Mouse (Mus musculus) spleen, adult 2 months (tissue): ENCODE results near the gene Prkg1. TPM values are rescaled to one million over a fixed set of nuclear protein-coding genes. Genes with fewer than 3 reads are reported as not detected.

ENCODE experiments used
- DNase-seq, 2 experiments: peaks; one replicate each; pipeline versions ENCODE4 v3.0.0 to v3.0.0-alpha.2; 2012 to 2021; ENCODE audit warnings: low spot score in 2 of 2, low read depth in 1 of 2
- H3K27ac ChIP-seq: fragments of 200-500 bp; 2 replicates; pipeline ENCODE4 v1.5.1; 2012; ENCODE audit warnings: low read length, inconsistent platforms; ENCODE audit not compliant: insufficient read depth
- H3K27me3 ChIP-seq: fragments of 200-500 bp; 2 replicates; pipeline ENCODE4 v1.6.1; 2012; ENCODE audit warnings: mild to moderate bottlenecking, moderate library complexity, low read length, inconsistent platforms; ENCODE audit not compliant: control insufficient read depth, insufficient read depth
- H3K36me3 ChIP-seq: fragments of 200-500 bp; 2 replicates; pipeline ENCODE4 v1.6.1; 2012; ENCODE audit warnings: mild to moderate bottlenecking, low read length, inconsistent platforms; ENCODE audit not compliant: control insufficient read depth, insufficient read depth
- H3K4me1 ChIP-seq: fragments of 200-500 bp; 2 replicates; pipeline ENCODE4 v1.6.1; 2011; ENCODE audit warnings: inconsistent platforms; ENCODE audit not compliant: control insufficient read depth, insufficient read depth, insufficient read length
- H3K4me3 ChIP-seq: fragments of 200-500 bp; 2 replicates; pipeline ENCODE4 v1.5.1; 2011; ENCODE audit warnings: mild to moderate bottlenecking, inconsistent platforms; ENCODE audit not compliant: insufficient read depth, insufficient read length; ENCODE audit errors: extremely low read depth
- CTCF ChIP-seq: fragments of 200-500 bp; IDR thresholded peaks from 2 replicates; pipeline ENCODE4 v1.5.1; 2011; ENCODE audit warnings: mild to moderate bottlenecking, inconsistent platforms; ENCODE audit not compliant: insufficient read depth, insufficient read length, insufficient replicate concordance; ENCODE audit errors: extremely low read depth
- POLR2A ChIP-seq: fragments of 200-500 bp; IDR thresholded peaks from 2 replicates; pipeline ENCODE4 v1.6.1; 2011; ENCODE audit warnings: low read depth, low read length, inconsistent platforms
- WGBS: fragments of 180-500 bp; shearing (Covaris S2); methylation state at CpG from one replicate; pipeline ENCODE4 v1.1.7; 2018; 5-methylcytosine and 5-hydroxymethylcytosine counted together
- polyA plus RNA-seq: library from polyadenylated mRNA; depleted of rRNA; stranded (reverse); fragments of >200 nt; gene quantifications from 2 replicates; pipeline ENCODE4 v1.2.3, GENCODE M21; 2012

Gene Prkg1
- polyA plus RNA-seq, 1 experiment: 0.33 TPM

DNA sequence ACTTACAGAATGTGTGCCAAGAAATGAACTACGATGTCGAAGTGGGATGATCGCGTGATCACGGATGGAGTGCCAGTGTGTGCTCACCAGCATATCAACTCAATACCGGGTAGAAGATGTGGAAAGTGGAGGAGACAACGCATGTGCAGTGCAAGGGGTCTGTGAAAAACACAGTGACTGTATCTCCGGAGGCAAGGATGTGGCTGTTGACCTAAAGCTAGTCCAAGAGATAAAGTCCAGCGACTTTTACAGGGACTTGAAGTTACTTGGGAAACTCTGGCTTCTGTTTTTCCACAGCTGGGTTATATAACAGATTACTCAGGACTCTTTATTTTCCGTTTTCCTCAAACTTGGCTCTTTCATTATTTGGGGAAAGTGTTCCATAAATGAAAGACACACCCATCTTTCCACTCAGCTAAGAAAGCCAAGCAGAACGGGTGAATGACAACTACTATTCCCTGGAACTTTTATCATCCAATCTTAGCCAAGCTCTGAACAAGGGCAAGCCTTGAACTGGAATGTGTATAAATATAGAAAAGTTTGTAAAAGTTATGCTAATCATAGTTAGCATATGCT is 699.5 kb downstream of the Prkg1 start:
- Histone ChIP-seq H3K36me3 (no peaks in the 10 kb centered on the region), H3K27ac (no peak overlapping the region), H3K4me3 (no peak overlapping the region), H3K4me1 (no peaks in the 10 kb centered on the region), H3K27me3 (no peaks in the 10 kb centered on the region)
- no peak for DNase-seq
- TF ChIP-seq CTCF: no peak
- TF ChIP-seq POLR2A: no peak
- 88% methylated on average over 11 of the region's 11 CpGs for WGBS

DNA sequence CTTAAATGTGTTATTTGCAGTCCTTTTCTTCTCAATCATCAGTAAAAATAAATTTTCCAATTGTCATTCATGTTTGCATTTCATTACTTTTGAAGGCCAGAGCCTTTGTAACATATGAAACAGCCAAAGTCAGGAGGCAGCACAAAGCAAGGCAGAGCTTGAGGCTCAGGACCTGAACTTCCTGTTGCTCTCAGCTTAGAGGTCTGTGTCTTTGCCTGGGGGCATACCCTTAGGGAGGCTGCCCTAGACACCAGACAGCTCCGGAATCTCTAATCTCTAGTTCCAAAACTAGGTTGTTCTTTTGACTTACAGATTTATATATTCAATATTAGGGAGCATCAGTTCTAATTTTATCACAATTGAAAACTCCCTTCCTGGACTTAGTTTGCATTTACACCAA is 700.1 kb downstream of the Prkg1 start:
- Histone ChIP-seq H3K27ac (no peak overlapping the region), H3K36me3 (no peaks in the 10 kb centered on the region), H3K4me3 (no peak overlapping the region), H3K27me3 (no peaks in the 10 kb centered on the region), H3K4me1 (no peaks in the 10 kb centered on the region)
- DNase-seq: no peak
- TF ChIP-seq POLR2A (no peak), CTCF (no peak)
- 74% methylated on average over 1 of the region's 1 CpGs for WGBS

DNA sequence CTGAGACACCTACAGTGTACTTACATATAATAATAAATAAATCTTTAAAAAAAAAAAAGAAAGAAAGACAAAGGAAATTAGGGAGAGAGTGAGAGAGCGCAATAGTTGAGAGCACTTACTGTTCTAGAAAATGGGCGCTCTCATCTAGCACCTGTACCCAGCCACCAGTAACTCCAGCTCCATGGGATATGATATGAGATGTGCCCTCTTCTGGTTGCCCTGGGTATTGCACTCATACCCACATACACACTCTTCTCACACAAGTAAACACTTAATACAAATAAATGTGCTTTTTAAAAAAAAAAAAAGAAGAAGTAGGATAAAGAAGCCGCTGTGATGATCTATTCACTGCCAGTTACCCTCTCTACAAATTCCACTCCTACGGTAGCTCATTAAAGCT is 718.2 kb downstream of the Prkg1 start:
- 96% methylated on average over 4 of the region's 4 CpGs for WGBS
- Histone ChIP-seq H3K4me1 (no peaks in the 10 kb centered on the region), H3K27ac (no peak overlapping the region), H3K36me3 (no peaks in the 10 kb centered on the region), H3K4me3 (no peak overlapping the region), H3K27me3 (no peaks in the 10 kb centered on the region)
- no peak for DNase-seq
- TF ChIP-seq CTCF (no peak), POLR2A (no peak)

DNA sequence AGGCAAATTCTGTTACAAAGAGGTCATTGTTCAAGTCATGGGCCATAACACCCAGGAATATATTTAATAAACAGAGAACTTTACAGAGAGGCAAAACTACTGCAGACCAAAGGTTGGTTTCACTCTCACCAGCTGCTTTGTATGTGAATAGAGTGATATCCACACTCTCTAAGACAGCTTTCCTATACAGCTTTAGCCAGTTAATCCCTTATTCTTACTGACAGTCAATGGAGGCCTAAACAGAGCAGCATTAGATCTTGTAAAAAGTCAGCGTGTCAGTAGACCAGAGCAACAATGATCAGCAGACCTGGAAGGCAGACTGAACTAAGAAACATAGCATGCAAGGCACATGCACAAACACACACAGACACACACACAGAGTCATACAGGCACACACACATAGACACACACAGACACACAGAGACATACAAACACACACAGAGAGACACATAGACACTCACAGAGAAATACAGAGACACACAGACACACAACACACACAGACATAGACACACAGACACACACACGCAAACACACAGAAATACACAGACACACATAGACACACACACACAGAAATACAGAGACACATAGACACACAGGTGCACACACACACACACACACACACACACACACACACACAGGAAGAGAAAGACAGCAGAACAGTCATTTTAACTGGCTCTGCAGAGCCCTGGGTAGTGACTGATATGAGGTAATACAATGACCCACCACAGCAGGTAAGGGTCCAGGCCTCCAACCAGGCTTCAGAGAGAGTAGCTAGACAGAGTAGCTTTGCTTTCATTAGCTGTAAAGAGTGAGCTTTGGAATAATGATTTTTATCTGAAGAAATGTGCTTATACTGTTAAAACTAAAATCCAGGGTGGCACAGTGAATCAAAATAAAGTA is 723.6 kb downstream of the Prkg1 start:
- no peaks in the 10 kb centered on the region for H3K36me3 ChIP-seq
- WGBS: 94% methylated on average over 2 of the region's 2 CpGs
- no peaks in the 10 kb centered on the region for H3K4me1 ChIP-seq
- TF ChIP-seq CTCF (no peak), POLR2A (no peak)
- H3K27ac ChIP-seq: no peak overlapping the region
- no peak for DNase-seq
- H3K27me3 ChIP-seq: no peaks in the 10 kb centered on the region
- H3K4me3 ChIP-seq: no peak overlapping the region

DNA sequence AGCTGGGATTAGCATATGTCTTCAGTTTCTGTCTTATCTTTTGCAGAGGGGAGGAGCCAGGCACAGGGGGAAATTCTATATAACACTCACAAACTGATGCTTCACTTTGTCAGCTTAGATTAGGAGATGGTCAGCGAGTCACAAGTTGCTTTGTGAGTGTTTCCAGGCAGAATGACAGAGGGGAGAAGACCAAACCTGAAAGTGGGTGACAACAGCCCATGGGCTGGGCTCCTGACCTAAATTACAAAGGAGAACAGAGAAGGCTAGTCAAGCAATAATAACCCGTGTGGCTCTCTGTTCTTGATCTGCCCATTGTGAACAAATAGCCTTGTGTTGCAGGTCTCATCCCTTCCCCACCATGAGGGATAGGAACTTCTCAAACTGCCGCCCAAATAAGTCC is 725.9 kb downstream of the Prkg1 start:
- WGBS: 84% methylated on average over 3 of the region's 3 CpGs
- Histone ChIP-seq H3K27ac (no peak overlapping the region), H3K36me3 (no peaks in the 10 kb centered on the region), H3K4me3 (no peak overlapping the region), H3K27me3 (no peaks in the 10 kb centered on the region), H3K4me1 (no peaks in the 10 kb centered on the region)
- TF ChIP-seq POLR2A (no peak), CTCF (no peak)
- DNase-seq: no peak

DNA sequence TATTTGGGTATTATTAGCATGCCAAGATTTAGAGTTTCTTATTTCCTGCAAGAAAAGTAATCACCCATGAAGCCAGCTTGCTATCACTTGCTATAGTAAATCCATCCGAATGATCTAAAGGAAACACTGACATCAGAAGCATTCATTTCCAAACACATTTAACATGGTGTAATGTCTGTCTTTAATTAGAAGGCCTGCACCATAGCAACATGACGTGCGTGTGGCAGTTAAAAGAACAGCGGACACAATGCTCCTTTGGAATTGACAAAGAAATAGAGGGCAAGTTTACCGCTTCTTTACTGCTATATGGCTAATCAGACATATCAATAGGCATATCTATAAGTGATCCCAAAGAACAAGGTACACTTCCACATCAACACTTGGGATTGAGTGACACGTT is 733.2 kb downstream of the Prkg1 start:
- Histone ChIP-seq H3K27ac (no peak overlapping the region), H3K4me1 (no peaks in the 10 kb centered on the region), H3K36me3 (no peaks in the 10 kb centered on the region), H3K27me3 (no peaks in the 10 kb centered on the region), H3K4me3 (no peak overlapping the region)
- TF ChIP-seq POLR2A (no peak), CTCF (no peak)
- 93% methylated on average over 6 of the region's 6 CpGs for WGBS
- no peak for DNase-seq

DNA sequence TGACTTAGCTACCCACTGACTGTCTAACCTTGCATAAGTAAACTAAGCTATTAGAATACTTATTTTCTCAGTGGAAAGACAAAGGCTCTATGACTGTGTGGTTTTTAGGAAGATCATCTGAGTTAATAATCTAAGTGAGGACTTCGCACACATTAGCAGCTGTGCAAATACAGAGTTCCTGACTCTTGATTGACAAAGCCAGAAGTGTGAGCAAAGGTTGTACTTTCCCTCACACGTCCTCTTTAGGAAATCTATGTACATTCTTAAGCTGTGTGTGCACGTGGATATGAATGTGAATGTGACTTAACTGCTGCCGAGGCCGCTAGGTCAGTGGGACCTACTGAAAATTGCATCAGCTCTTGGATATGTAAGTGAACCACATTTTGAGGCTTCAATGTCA is 738.0 kb downstream of the Prkg1 start:
- H3K4me1 ChIP-seq: no peaks in the 10 kb centered on the region
- TF ChIP-seq CTCF (no peak), POLR2A (no peak)
- H3K27me3 ChIP-seq: no peaks in the 10 kb centered on the region
- 86% methylated on average over 5 of the region's 5 CpGs for WGBS
- no peak overlapping the region for H3K4me3 ChIP-seq
- H3K27ac ChIP-seq: no peak overlapping the region
- H3K36me3 ChIP-seq: no peaks in the 10 kb centered on the region
- no peak for DNase-seq
